Mouse (Mus musculus) liver (tissue): ENCODE measurements around the gene Ptcd1.
"Not testable (repeated sequence)": the region's sequence is repeated elsewhere in the genome, so short reads cannot be mapped to it uniquely, and the experiment has no call there.

Source experiments
- DNase-seq: peaks from one replicate; pipeline ENCODE4 v3.0.0-alpha.2; 2020; ENCODE audit warnings: mixed read lengths

The Ptcd1 gene

GRCm38 (mm10) chr5:145166536-145167305 is at the start of gene Ptcd1, which contains the start of gene Cpsf4:
Ptcd1 (minus strand) TSS chr5:145167108.
Cpsf4 (plus strand) TSS chr5:145167213.
- DNase-seq: peak; percentile 99

GRCm38 (mm10) chr5:145214679-145215078 is 47.8 kb upstream of the Ptcd1 start:
- no peak for DNase-seq

GRCm38 (mm10) chr5:145213505-145213904 is 46.6 kb upstream of the Ptcd1 start:
- no peak for DNase-seq

GRCm38 (mm10) chr5:145212216-145212615 is 45.3 kb upstream of the Ptcd1 start:
- no peak for DNase-seq

DNA sequence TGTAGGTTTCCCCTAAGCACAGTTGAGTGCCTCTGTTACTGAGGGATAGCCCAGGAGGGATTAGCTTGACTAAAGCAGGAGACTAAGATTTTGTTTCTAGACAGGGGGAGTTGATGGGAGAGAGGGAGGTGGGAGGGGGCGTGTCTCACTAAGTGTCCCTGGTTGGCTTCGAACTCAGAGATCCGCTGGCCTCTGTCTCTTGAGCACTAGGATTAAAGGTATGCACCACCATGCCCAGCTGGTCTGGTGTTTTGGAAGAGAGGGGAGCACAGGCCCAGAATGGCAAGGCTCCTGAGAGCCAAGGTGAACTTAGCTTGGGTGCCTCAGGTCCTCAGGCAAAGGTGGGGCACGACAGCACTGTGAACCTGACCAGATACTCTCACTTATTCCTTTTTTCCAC is 44.4 kb upstream of the Ptcd1 start:
- no peak for DNase-seq

GRCm38 (mm10) chr5:145208391-145208790 is 41.5 kb upstream of the Ptcd1 start:
- DNase-seq: not testable (repeated sequence)

GRCm38 (mm10) chr5:145207954-145208353 is 41.0 kb upstream of the Ptcd1 start:
- no peak for DNase-seq

- no peak for DNase-seq
Observed at GRCm38 (mm10) chr5:145207385-145207784, 40.5 kb upstream of the Ptcd1 start.

GRCm38 (mm10) chr5:145205041-145205440 is 38.1 kb upstream of the Ptcd1 start:
- DNase-seq: no peak

GRCm38 (mm10) chr5:145203936-145204691 is 37.2 kb upstream of the Ptcd1 start, which contains the start of gene Zkscan5:
Zkscan5 (plus strand) TSS chr5:145204562.
- peak; percentile 99 for DNase-seq

- no peak for DNase-seq
Observed at GRCm38 (mm10) chr5:145202446-145202845, 35.5 kb upstream of the Ptcd1 start.

DNA sequence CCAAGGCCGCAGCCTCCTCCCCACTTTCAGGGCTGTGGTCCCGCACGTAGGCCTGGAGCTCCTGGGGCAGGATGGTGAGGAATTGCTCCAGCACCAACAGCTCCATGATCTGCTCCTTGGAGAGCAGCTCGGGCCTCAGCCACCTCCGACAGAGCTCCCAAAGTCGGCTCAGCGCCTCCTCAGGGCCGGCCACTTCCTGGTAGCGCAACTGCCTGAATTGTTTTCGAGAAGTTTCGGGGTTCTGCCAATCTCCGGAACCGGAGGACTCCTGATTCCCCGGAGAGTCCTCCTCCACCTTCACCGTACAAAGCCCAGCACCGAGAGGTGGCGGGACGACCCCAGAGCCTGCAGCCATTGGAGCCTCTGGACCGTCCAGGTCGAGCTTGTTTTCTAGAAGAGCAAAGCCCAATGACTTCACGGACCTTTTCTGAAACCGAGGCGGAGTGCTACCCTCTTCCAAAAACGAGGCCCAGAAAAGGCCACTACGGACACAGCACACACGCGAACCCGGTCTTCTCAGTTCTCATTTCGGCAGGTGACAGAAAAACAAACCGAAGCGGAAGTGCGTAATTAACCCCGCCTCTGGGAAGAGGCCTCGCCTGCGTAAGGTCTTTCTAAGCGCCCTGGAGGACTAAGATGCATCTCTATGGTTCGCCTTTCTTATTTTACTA is 34.5 kb upstream of the Ptcd1 start, which contains the start of gene Zkscan14:
Gene Zkscan14 (minus strand): TSS at position 548 of the 671 bp plus-strand sequence.
- DNase-seq: peak; percentile 82

DNA sequence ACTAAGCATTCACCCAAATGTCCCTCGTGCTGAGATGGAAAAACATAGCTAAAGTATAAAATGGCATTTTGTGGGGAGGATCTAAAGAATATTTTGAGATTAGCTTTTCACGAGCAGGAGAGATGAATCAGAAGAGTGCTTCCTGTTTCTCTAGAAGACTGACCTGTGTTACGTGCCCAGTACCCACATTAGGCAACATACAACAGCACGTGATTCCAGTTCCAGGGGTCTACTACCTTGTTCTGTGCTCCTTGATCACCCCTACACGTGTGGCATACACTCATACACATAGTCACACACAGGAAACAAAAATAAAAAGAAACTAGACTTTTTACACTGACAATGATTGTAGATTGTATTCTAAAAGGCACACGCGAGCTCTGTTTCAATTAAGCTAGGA is 33.5 kb upstream of the Ptcd1 start:
- no peak for DNase-seq

GRCm38 (mm10) chr5:145191962-145192361 is 25.1 kb upstream of the Ptcd1 start, which contains the start of gene Atp5j2:
Atp5j2 (minus strand) TSS chr5:145192062.
- DNase-seq: no peak

DNA sequence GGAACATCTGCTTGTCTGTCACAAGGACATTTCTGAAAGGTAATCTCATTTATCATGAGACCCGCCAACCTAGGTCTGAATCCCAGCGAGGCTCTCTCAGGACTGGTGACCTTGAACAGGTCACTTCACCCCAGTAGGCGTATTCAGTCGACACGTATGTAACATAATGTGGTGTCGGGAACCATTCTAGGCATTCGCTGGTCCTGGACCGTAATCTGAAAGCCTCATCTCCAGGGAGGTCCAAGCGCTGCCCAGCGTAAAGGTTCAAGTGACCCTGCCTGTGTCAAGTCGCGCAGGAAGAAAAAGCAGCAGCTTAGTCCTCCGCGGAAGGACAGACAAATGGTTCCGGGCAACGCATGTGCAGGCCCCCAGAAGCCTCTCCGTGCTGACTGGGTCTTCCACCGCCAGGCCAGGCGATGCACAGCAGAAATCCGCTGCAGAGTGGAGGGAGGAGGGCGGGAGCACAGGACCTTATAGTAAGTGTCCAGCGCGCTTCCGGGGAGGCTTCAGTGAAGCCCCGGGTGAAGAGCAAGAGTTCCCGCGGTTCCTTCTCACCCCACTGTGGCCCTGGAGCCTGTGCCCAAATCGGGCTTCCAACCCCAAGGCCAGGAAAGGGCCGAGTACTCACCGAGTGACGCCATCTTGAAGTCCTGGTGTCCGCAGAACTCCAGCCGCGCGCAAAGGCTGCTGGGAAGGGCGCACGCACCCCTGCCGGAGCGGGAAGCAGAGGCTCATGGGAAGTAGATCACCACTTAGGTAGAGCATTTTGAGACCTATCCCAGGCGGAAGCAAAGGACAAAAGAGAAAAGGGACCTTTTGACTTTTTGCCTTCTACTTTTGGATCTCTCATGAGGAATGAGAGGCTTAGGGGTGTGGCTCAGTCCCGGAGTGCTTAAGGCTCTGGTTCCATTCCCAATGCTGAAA is 24.2 kb upstream of the Ptcd1 start:
- peak; percentile 92 for DNase-seq

- no peak for DNase-seq
Observed at GRCm38 (mm10) chr5:145190373-145190772, 23.5 kb upstream of the Ptcd1 start.

GRCm38 (mm10) chr5:145189416-145189815 is 22.5 kb upstream of the Ptcd1 start:
- DNase-seq: peak; percentile 56

DNA sequence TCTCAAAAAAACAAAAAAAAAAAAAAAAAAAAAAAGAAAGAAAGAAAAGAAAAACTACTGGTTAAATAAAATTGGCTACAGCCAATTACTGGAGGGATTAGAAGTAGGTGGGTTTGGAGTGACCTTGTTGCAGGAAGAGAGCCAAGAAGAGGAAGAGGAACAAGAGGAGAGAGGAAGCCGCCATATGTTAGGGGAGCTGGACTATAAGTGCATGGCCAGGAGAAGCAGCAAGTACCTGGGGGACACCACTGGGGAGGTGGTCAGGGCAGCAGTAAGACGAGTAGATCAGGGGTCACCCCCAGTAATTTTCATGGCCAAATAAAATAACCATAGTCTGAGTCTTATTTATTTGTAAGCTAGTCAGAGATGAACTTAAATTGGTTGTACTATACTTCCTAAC is 18.3 kb upstream of the Ptcd1 start:
- no peak for DNase-seq

GRCm38 (mm10) chr5:145178461-145178980 is 11.6 kb upstream of the Ptcd1 start:
- no peak for DNase-seq

DNA sequence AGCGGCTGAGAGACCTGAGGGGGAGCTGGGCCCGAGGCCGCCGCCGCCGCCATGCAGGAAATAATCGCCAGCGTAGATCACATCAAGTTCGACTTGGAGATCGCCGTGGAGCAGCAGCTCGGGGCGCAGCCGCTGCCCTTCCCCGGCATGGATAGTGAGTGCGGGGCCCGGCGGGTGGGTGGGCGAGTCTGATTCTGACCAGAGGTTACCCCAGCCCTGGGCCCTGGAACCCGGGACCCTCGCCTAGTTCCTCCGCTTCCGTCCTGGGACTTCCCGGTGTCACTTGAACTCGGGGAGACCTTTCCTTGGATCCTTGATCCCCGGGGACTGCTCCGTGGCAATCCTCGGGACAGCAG is 376 bp upstream of the Ptcd1 start:
- DNase-seq: peak; percentile 27

DNA sequence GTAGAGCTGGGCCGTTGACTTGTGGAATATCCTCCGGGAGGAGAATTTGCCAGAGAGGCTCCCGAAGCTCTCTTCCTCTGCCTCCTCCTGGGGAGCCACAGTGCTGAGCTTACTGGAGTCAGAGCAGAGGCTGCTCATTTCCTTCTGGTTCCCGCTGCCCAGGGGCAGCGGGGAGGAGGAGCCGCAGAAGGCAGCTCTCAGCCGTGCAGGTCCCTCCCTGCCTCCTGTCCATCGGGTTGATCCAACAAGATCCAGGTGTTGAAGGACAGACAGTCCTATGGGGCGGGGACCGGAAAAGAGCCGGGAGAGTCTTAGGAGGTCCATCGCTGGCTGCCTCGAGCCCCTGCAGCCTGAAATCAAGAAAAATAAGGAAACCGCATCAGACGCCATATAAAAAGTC is 1.7 kb downstream of the Ptcd1 start:
- no peak for DNase-seq

GRCm38 (mm10) chr5:145164710-145165109 is 2.2 kb downstream of the Ptcd1 start:
- no peak for DNase-seq
